Mouse (Mus musculus): ENCODE results near the gene Tnfrsf14. TPM values are rescaled to one million over a fixed set of nuclear protein-coding genes. Genes with fewer than 3 reads are reported as not detected.

Gene Tnfrsf14
- 45.1 and 131 TPM in 2 replicates for total RNA-seq (2014; fragmentation: Nextera tagmentation)
- total RNA-seq (2017), result 23.9 and 27.7 TPM in 2 replicates
- 3.5 and 7.2 TPM in 2 replicates for polyA plus RNA-seq (2012)

DNA sequence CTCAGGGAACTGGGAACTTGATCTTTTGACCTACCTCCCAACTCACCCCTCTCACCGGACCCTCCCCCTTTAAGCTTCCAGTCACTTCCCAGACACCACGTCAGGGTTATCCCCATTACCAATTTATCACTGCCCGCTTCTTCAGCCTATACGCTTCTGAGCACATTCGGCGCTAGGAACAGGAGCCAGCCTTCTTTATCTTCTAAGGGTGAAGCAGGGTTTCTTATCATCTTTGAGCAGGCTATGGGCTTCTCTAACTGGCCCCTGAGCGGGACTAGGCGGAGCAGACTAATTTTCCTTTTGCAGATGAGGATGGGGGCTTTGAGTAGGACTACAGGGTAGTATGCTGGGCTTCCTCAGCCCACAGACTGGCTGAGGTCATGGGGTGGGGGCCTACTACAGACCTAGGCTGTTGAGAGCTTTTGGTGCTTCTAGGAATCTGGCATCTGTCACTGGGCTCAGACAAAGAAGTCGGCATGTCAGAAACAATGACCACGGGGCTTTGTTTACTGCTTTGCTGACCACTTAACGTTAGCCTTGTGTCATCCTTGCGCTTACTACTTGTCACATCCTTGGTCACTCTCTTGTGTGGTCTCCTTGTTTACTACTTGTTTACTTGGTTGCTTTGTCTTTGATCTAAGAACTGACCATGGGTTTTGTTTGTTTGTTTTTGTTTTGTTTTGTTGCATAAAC, at the start of gene Tnfrsf14:
Gene Tnfrsf14 (minus strand): TSS at position 169 of the 693 bp plus-strand sequence.
- TF ChIP-seq GATA2 (IDR thresholded peaks at IDR 0.05; ENCODE audit: borderline replicate concordance, low read depth, low read length) (no peak), TAL1 (conservative IDR thresholded peaks at IDR 0.05; ENCODE audit: low read depth, low read length) (peak; percentile 78), CTCF (IDR thresholded peaks at IDR 0.05; ENCODE audit: low read depth, low read length) (no peak), GATA1 (IDR thresholded peaks at IDR 0.05; ENCODE audit: borderline replicate concordance, low read length) (no peak), POLR2AphosphoS5 (IDR thresholded peaks at IDR 0.05; ENCODE audit: insufficient replicate concordance, low read depth, low read length) (no peak)
- peaks cover 59% of the 10 kb centered on the region for H3K4me1 ChIP-seq (ENCODE audit: insufficient read depth, low read depth, low read length)
- peak within 1 kb of the TSS; percentile 71 for H3K4me3 ChIP-seq (ENCODE audit: low read depth, low read length)
- ATAC-seq (ENCODE audit: extremely low read depth, insufficient number of reproducible peaks, low FRiP score, poor library complexity, severe bottlenecking) (peak; percentile 80), DNase-seq (ENCODE audit: low spot score) (peak; percentile 67)
- peaks cover 35% of the 10 kb centered on the region for H3K36me3 ChIP-seq (replicated peaks)
- 0 out of 2 replicates have a peak, but pooled peaks cover 4% of the 10 kb centered on the region for H3K27me3 ChIP-seq (ENCODE audit: insufficient read depth, low read length)
- H3K9me3 ChIP-seq (replicated peaks), result no peaks in the 10 kb centered on the region

DNA sequence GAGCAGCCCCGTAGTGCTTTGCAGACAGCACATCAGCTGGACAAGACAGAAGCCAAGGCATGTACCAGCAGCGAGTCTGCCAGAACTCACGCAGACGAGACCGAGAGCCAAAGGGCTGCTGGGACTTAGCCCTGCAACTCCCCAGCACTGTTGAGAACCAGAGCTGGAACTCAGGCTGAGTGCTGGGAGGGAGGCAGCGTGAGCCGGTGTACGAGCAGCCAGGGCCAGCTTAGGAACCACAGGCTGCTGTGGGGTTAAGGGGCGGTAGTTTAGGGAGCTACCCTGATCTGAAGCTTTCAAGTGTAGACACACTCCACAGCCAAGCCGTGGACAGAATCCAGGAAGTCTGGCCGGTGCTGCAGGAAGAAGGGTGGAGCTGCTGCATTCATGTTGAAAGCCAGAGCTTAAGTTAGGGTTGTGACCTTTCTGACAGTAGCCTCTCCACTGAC, 45.8 kb upstream of the Tnfrsf14 start:
- Histone ChIP-seq H3K4me1 (ENCODE audit: insufficient read depth, low read depth, low read length) (peaks cover 55% of the 10 kb centered on the region), H3K36me3 (replicated peaks) (peaks cover 100% of the 10 kb centered on the region), H3K4me3 (ENCODE audit: low read depth, low read length) (no peak overlapping the region), H3K9me3 (replicated peaks) (no peaks in the 10 kb centered on the region), H3K27me3 (ENCODE audit: insufficient read depth, low read length) (no peaks in the 10 kb centered on the region; the same call in 1 of the 2 replicates)
- DNase-seq (ENCODE audit: low spot score) (no peak), ATAC-seq (ENCODE audit: extremely low read depth, insufficient number of reproducible peaks, low FRiP score, poor library complexity, severe bottlenecking) (no peak)
- TF ChIP-seq POLR2AphosphoS5 (IDR thresholded peaks at IDR 0.05; ENCODE audit: insufficient replicate concordance, low read depth, low read length) (no peak), TAL1 (conservative IDR thresholded peaks at IDR 0.05; ENCODE audit: low read depth, low read length) (no peak), GATA1 (IDR thresholded peaks at IDR 0.05; ENCODE audit: borderline replicate concordance, low read length) (no peak), CTCF (IDR thresholded peaks at IDR 0.05; ENCODE audit: low read depth, low read length) (no peak), GATA2 (IDR thresholded peaks at IDR 0.05; ENCODE audit: borderline replicate concordance, low read depth, low read length) (no peak)

DNA sequence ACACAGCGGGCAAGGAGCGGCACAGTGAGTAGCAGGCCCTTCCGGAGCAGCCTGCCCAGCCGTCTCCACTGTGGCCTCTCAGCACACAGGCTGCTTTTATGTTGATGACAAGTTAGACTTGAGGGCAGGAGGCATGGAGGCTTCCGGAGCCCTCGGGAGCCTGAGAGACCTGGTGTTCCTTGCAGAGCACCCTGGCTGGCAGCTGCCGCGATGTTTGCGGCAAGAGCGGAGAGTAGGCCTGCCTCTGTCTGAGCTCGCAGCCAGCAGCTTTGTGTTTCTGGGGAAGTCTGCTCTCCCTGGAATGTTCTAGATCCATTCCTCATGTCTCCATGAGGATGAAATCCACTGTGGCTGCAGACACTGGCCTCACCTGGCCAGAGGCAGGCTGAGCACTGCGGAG, 44.2 kb upstream of the Tnfrsf14 start:
- H3K9me3 ChIP-seq (replicated peaks), result no peaks in the 10 kb centered on the region
- no peak for ATAC-seq (ENCODE audit: extremely low read depth, insufficient number of reproducible peaks, low FRiP score, poor library complexity, severe bottlenecking)
- DNase-seq (ENCODE audit: low spot score), result no peak
- TF ChIP-seq GATA2 (IDR thresholded peaks at IDR 0.05; ENCODE audit: borderline replicate concordance, low read depth, low read length), result no peak
- TF ChIP-seq POLR2AphosphoS5 (IDR thresholded peaks at IDR 0.05; ENCODE audit: insufficient replicate concordance, low read depth, low read length), result no peak
- no peak for TF ChIP-seq GATA1 (IDR thresholded peaks at IDR 0.05; ENCODE audit: borderline replicate concordance, low read length)
- TF ChIP-seq TAL1 (conservative IDR thresholded peaks at IDR 0.05; ENCODE audit: low read depth, low read length), result no peak
- no peak for TF ChIP-seq CTCF (IDR thresholded peaks at IDR 0.05; ENCODE audit: low read depth, low read length)
- no peaks in the 10 kb centered on the region; the same call in 1 of the 2 replicates for H3K27me3 ChIP-seq (ENCODE audit: insufficient read depth, low read length)
- H3K36me3 ChIP-seq (replicated peaks), result peaks cover 99% of the 10 kb centered on the region
- peaks cover 52% of the 10 kb centered on the region for H3K4me1 ChIP-seq (ENCODE audit: insufficient read depth, low read depth, low read length)
- no peak overlapping the region for H3K4me3 ChIP-seq (ENCODE audit: low read depth, low read length)

DNA sequence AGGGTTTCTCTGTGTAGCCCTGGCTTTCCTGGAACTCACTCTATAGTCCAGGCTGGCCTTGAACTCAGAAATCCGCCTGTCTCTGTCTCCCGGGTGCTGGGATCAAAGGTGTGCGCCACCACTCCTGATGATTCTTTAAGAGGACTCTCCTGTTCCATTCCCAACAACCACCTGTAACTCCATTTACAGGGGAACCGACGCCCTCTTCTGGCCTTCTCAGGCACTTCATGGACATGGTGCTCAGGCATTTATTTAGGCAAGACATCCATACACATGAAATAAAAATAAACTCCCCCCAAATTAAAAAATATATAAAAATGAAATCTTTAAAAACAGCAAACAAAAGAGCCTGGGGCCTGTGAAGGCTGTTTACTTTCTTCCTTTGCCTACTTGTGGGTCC, 38.8 kb upstream of the Tnfrsf14 start:
- ATAC-seq (ENCODE audit: extremely low read depth, insufficient number of reproducible peaks, low FRiP score, poor library complexity, severe bottlenecking), result no peak
- H3K4me1 ChIP-seq (ENCODE audit: insufficient read depth, low read depth, low read length), result peaks cover 62% of the 10 kb centered on the region
- peak overlapping the region; percentile 46; the same call in 1 of the 2 replicates for H3K4me3 ChIP-seq (ENCODE audit: low read depth, low read length)
- no peaks in the 10 kb centered on the region for H3K9me3 ChIP-seq (replicated peaks)
- no peaks in the 10 kb centered on the region for H3K27me3 ChIP-seq (ENCODE audit: insufficient read depth, low read length)
- no peak for DNase-seq (ENCODE audit: low spot score)
- H3K36me3 ChIP-seq (replicated peaks), result peaks cover 69% of the 10 kb centered on the region
- TF ChIP-seq GATA2 (IDR thresholded peaks at IDR 0.05; ENCODE audit: borderline replicate concordance, low read depth, low read length), result no peak
- 0 out of 2 replicates have a peak, but pooled peaks have one; percentile 5 for TF ChIP-seq CTCF (IDR thresholded peaks at IDR 0.05; ENCODE audit: low read depth, low read length)
- no peak for TF ChIP-seq TAL1 (conservative IDR thresholded peaks at IDR 0.05; ENCODE audit: low read depth, low read length)

DNA sequence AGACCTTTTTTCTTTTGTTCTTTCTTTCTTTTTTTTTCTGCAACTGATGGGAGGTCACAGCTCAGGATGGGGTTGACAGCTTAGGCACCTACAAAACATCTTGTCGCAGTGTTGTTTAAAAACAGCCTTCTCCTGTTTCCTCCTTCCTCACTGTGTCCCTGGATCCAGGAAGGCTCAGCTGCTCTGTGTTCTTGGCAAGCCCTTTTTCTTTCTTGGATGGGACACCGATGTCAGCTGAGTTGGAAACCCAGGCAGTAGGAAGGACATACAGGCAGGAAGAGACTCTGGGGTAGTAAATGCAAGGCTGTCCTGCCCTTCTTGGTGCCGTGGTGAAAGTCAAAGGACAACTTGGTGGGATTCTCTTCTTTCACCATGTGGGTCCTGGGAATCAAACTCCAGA, 37.5 kb upstream of the Tnfrsf14 start:
- TF ChIP-seq TAL1 (conservative IDR thresholded peaks at IDR 0.05; ENCODE audit: low read depth, low read length) (no peak), GATA1 (IDR thresholded peaks at IDR 0.05; ENCODE audit: borderline replicate concordance, low read length) (no peak), GATA2 (IDR thresholded peaks at IDR 0.05; ENCODE audit: borderline replicate concordance, low read depth, low read length) (no peak), POLR2AphosphoS5 (IDR thresholded peaks at IDR 0.05; ENCODE audit: insufficient replicate concordance, low read depth, low read length) (no peak), CTCF (IDR thresholded peaks at IDR 0.05; ENCODE audit: low read depth, low read length) (no peak)
- peak overlapping the region; percentile 94; the same call in 1 of the 2 replicates for H3K4me3 ChIP-seq (ENCODE audit: low read depth, low read length)
- no peak for ATAC-seq (ENCODE audit: extremely low read depth, insufficient number of reproducible peaks, low FRiP score, poor library complexity, severe bottlenecking)

DNA sequence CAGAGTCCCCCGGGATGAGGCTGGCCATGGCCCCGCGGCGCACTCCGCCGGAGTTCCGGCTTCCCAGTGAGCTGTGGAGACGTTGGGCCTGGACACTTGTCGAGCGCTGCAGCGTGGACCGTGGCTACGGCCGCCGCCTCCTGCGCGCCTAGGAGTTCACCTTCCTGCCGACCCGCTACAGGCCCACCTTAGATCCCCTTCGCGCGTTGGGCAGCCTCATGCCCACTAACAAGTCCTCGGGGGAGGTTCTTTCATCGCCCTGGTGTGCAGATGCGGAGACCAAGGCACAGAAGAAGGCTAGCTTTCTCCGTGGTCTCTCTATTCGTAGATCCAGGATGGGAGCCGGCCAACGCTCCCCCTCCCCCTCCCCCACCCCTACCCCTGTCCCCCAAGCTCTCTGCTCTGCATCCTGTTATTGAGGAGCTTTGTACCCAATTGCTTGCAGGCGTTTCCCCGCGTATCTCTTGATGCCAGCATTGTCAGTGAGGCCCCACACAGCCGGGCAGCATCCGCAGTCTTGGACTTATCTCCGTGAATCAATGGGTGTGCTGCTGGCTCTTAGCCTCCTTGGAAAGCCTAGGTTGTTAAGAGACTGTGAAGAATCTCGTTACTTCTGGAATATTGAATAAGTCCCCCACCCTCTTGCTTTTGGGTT, 36.3 kb upstream of the Tnfrsf14 start:
- Histone ChIP-seq H3K4me1 (ENCODE audit: insufficient read depth, low read depth, low read length) (peaks cover 53% of the 10 kb centered on the region), H3K4me3 (ENCODE audit: low read depth, low read length) (peak overlapping the region; percentile 94), H3K27me3 (ENCODE audit: insufficient read depth, low read length) (peaks cover 18% of the 10 kb centered on the region; the same call in 1 of the 2 replicates), H3K36me3 (replicated peaks) (peaks cover 44% of the 10 kb centered on the region), H3K9me3 (replicated peaks) (peaks cover 23% of the 10 kb centered on the region)
- TF ChIP-seq TAL1 (conservative IDR thresholded peaks at IDR 0.05; ENCODE audit: low read depth, low read length) (0 out of 2 replicates have a peak, but pooled peaks have one; percentile 28), GATA2 (IDR thresholded peaks at IDR 0.05; ENCODE audit: borderline replicate concordance, low read depth, low read length) (no peak)
- ATAC-seq (ENCODE audit: extremely low read depth, insufficient number of reproducible peaks, low FRiP score, poor library complexity, severe bottlenecking), result peak; percentile 71
- peak; percentile 82 for DNase-seq (ENCODE audit: low spot score)

More for the DNA sequence above, 37.5 kb upstream of the Tnfrsf14 start:
- no peak for DNase-seq (ENCODE audit: low spot score)
- Histone ChIP-seq H3K36me3 (replicated peaks) (peaks cover 56% of the 10 kb centered on the region), H3K27me3 (ENCODE audit: insufficient read depth, low read length) (peaks cover 9% of the 10 kb centered on the region; the same call in 1 of the 2 replicates), H3K4me1 (ENCODE audit: insufficient read depth, low read depth, low read length) (peaks cover 60% of the 10 kb centered on the region), H3K9me3 (replicated peaks) (peaks cover 12% of the 10 kb centered on the region)
